12 mouse cellular contexts compared by ENCODE assay signal in the genomic region with DNA sequence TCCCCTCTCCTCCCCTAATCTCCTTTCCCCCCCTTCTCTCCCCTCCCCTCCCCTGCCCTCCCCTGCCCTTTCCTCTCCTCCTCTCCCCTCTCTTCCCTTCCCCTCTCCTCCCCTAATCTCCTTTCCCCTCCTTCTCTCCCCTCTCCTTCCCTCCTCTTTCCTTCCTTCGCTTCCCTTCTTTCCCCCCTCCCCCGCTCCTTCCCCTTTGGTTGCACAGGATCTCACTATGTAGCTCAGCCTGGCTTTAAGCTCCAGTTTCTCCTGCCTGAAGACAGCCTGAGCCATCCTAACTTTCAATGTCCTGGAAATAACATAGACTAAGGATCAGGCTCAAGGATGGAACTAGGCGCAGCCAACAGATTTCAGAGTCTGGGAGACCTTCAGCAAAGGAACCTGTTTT. TPM values are rescaled to one million over a fixed set of nuclear protein-coding genes. Genes with fewer than 3 reads are reported as not detected.
DNase-seq lines count a peak whose midpoint lies in the region; ATAC-seq and TF ChIP-seq lines count a peak whose summit lies in the region.
"Had no signal": no experiment of that assay in that cellular context is flagged by ENCODE, and none has a peak within 500 bp of the region (broad histone marks: within the 10 kb centered on the region; RNA-seq: fewer than 3 reads in every experiment).

No protein-coding gene starts in this region.

- peaks cover 47% of the 10 kb centered on the region for H3K27me3 ChIP-seq in forebrain, embryonic 10.5 days (ENCODE audit: poor library complexity, severe bottlenecking)
- H3K27me3 ChIP-seq in forebrain, embryonic 11.5 days (ENCODE audit: control insufficient read depth, insufficient read depth, low read length) = 0 out of 2 replicates have a peak, but pooled peaks cover 3% of the 10 kb centered on the region
- no peaks in the 10 kb centered on the region for H3K27me3 ChIP-seq in kidney, postnatal 0 days (ENCODE audit: insufficient read depth, low read length)
- H3K27me3 ChIP-seq in embryonic facial prominence, embryonic 13.5 days = peaks cover 31% of the 10 kb centered on the region
- H3K27me3 ChIP-seq in liver, embryonic 16.5 days (ENCODE audit: control insufficient read depth, insufficient read depth, low read depth, low read length) = no peaks in the 10 kb centered on the region

- ATAC-seq in forebrain, embryonic 11.5 days (replicated peaks; ENCODE audit: low FRiP score) = no peak
- ATAC-seq in kidney, postnatal 0 days (replicated peaks; ENCODE audit: low FRiP score, low read depth) = no peak
- ATAC-seq in embryonic facial prominence, embryonic 13.5 days (ENCODE audit: insufficient number of reproducible peaks, insufficient read depth, low FRiP score, low TSS enrichment, low read depth) = no peak
- no peak for ATAC-seq in liver, embryonic 16.5 days (ENCODE audit: low read depth)
- ATAC-seq: forebrain, postnatal 0 days; inflammation-experienced regulatory T-cells, adult 6 months had no signal

- peaks cover 66% of the 10 kb centered on the region for H3K4me1 ChIP-seq in forebrain, embryonic 10.5 days
- H3K4me1 ChIP-seq in forebrain, embryonic 11.5 days (replicated peaks; ENCODE audit: control insufficient read depth, insufficient read depth, low read length) = peaks cover 2% of the 10 kb centered on the region; the same call in 1 of the 2 replicates
- peaks cover 26% of the 10 kb centered on the region for H3K4me1 ChIP-seq in kidney, postnatal 0 days (replicated peaks; ENCODE audit: insufficient read depth, low read length)
- H3K4me1 ChIP-seq in embryonic facial prominence, embryonic 13.5 days = peaks cover 64% of the 10 kb centered on the region
- peaks cover 63% of the 10 kb centered on the region for H3K4me1 ChIP-seq in liver, embryonic 16.5 days (ENCODE audit: control insufficient read depth, low read depth, low read length)

- 65% methylated on average over 3 of the region's 3 CpGs for WGBS in forebrain, embryonic 10.5 days
- 60% methylated on average over 3 of the region's 3 CpGs for WGBS in forebrain, embryonic 11.5 days
- WGBS in kidney, postnatal 0 days = 55% methylated on average over 3 of the region's 3 CpGs
- WGBS in embryonic facial prominence, embryonic 13.5 days = 45% methylated on average over 3 of the region's 3 CpGs
- WGBS in liver, embryonic 16.5 days (ENCODE audit: insufficient replicate concordance) = 63% methylated on average over 3 of the region's 3 CpGs

- H3K27ac ChIP-seq in forebrain, embryonic 10.5 days = peak overlapping the region; percentile 64
- H3K27ac ChIP-seq in forebrain, embryonic 11.5 days (ENCODE audit: low read depth, low read length) = no peak overlapping the region
- H3K27ac ChIP-seq in kidney, postnatal 0 days = no peak overlapping the region; the same call in 1 of the 2 replicates
- no peak overlapping the region for H3K27ac ChIP-seq in embryonic facial prominence, embryonic 13.5 days
- peak overlapping the region; percentile 97 for H3K27ac ChIP-seq in liver, embryonic 16.5 days (ENCODE audit: low read length)
- H3K27ac ChIP-seq: embryonic facial prominence, embryonic 12.5 days had no signal

- H3K9me3 ChIP-seq in forebrain, embryonic 10.5 days = no peaks in the 10 kb centered on the region
- no peaks in the 10 kb centered on the region for H3K9me3 ChIP-seq in forebrain, embryonic 11.5 days (ENCODE audit: control insufficient read depth, low read length)
- no peaks in the 10 kb centered on the region for H3K9me3 ChIP-seq in kidney, postnatal 0 days (replicated peaks; ENCODE audit: low read length)
- H3K9me3 ChIP-seq in embryonic facial prominence, embryonic 13.5 days = no peaks in the 10 kb centered on the region
- no peaks in the 10 kb centered on the region for H3K9me3 ChIP-seq in liver, embryonic 16.5 days (replicated peaks; ENCODE audit: control insufficient read depth, low read length)
- H3K9me3 ChIP-seq: embryonic facial prominence, embryonic 12.5 days had no signal

- H3K36me3 ChIP-seq in forebrain, embryonic 10.5 days (replicated peaks) = no peaks in the 10 kb centered on the region
- no peaks in the 10 kb centered on the region for H3K36me3 ChIP-seq in forebrain, embryonic 11.5 days (ENCODE audit: control insufficient read depth, insufficient read depth, low read length)
- 0 out of 2 replicates have a peak, but pooled peaks cover 4% of the 10 kb centered on the region for H3K36me3 ChIP-seq in kidney, postnatal 0 days (ENCODE audit: insufficient read depth, low read length)
- H3K36me3 ChIP-seq in embryonic facial prominence, embryonic 13.5 days = no peaks in the 10 kb centered on the region
- H3K36me3 ChIP-seq in liver, embryonic 16.5 days (ENCODE audit: control insufficient read depth, insufficient read depth) = peaks cover 30% of the 10 kb centered on the region
- H3K36me3 ChIP-seq: embryonic facial prominence, embryonic 12.5 days had no signal

- no peak overlapping the region for H3K4me2 ChIP-seq in forebrain, embryonic 11.5 days (ENCODE audit: low read depth, low read length, severe bottlenecking)
- H3K4me2 ChIP-seq in kidney, postnatal 0 days (ENCODE audit: low read length) = peak overlapping the region; percentile 15; the same call in 1 of the 2 replicates
- H3K4me2 ChIP-seq in embryonic facial prominence, embryonic 13.5 days = 0 out of 2 replicates have a peak overlapping the region, but pooled peaks have one; percentile 63
- H3K4me2 ChIP-seq in liver, embryonic 16.5 days (ENCODE audit: low read depth, low read length) = peak overlapping the region; percentile 61
- H3K4me2 ChIP-seq: embryonic facial prominence, embryonic 12.5 days had no signal

- TF ChIP-seq CTCF in kidney, postnatal 0 days (IDR thresholded peaks at IDR 0.05; ENCODE audit: low read depth) = no peak

- no peak overlapping the region for H3K4me3 ChIP-seq in forebrain, embryonic 10.5 days
- H3K4me3 ChIP-seq in forebrain, embryonic 11.5 days (ENCODE audit: low read depth, low read length) = no peak overlapping the region
- no peak overlapping the region for H3K4me3 ChIP-seq in kidney, postnatal 0 days (replicated peaks; ENCODE audit: low read depth, low read length)
- no peak overlapping the region for H3K4me3 ChIP-seq in embryonic facial prominence, embryonic 13.5 days
- peak overlapping the region; percentile 85 for H3K4me3 ChIP-seq in liver, embryonic 16.5 days (ENCODE audit: low read depth, low read length)
- H3K4me3 ChIP-seq: embryonic facial prominence, embryonic 12.5 days had no signal

- DNase-seq in forebrain, embryonic 10.5 days (ENCODE audit: extremely low spot score, low spot score) = no peak
- no peak for DNase-seq in forebrain, embryonic 11.5 days (ENCODE audit: low spot score)
- no peak for DNase-seq in kidney, postnatal 0 days (ENCODE audit: low spot score)
- no peak for DNase-seq in kidney, adult 18-20 months
- DNase-seq in thymus, postnatal 0 days (ENCODE audit: low spot score) = no peak
- no peak for DNase-seq in testis, postnatal 14 days (ENCODE audit: low spot score)
- DNase-seq: cerebellum, adult 8-10 months; forebrain, postnatal 0 days had no signal

- no peak overlapping the region for H3K9ac ChIP-seq in forebrain, embryonic 11.5 days (ENCODE audit: low read length)
- H3K9ac ChIP-seq in kidney, postnatal 0 days (ENCODE audit: low read depth, low read length) = no peak overlapping the region
- H3K9ac ChIP-seq in embryonic facial prominence, embryonic 13.5 days = no peak overlapping the region
- H3K9ac ChIP-seq in liver, embryonic 16.5 days (ENCODE audit: low read depth, low read length) = peak overlapping the region; percentile 93
- H3K9ac ChIP-seq: embryonic facial prominence, embryonic 12.5 days; forebrain, postnatal 0 days had no signal

RNA-seq across cellular contexts. Expression of gene Tgm2, which starts 2.4 kb away (rescaled TPM):
- 6.3 and 7.2 TPM in 2 replicates for polyA plus RNA-seq in forebrain, embryonic 10.5 days (2016; fragmentation: Nextera tagmentation; extraction: Ambion mirVana)
- 4.2 and 4.7 TPM in 2 replicates for polyA plus RNA-seq in forebrain, embryonic 11.5 days (2014; fragmentation: Nextera tagmentation; extraction: Ambion mirVana)
- 26.9 and 31.7 TPM in 2 replicates for polyA plus RNA-seq in kidney, postnatal 0 days (2015; fragmentation: Nextera tagmentation; extraction: Ambion mirVana)
- polyA plus RNA-seq in embryonic facial prominence, embryonic 13.5 days (2015; fragmentation: Nextera tagmentation; extraction: Ambion mirVana) = 10.9 and 16.4 TPM in 2 replicates
- polyA plus RNA-seq in liver, embryonic 16.5 days (2015; fragmentation: Nextera tagmentation; extraction: Ambion mirVana) = 66.2 and 74.3 TPM in 2 replicates
- 8.5 and 9.0 TPM in 2 replicates for polyA plus RNA-seq in thymus, postnatal 0 days (2015; fragmentation: Nextera tagmentation; extraction: Ambion mirVana)

Comparison
In these comparisons a context has a peak if more than half of its experiments do, and no peak if none do; other contexts are left out.
1. H3K27ac ChIP-seq: peak in forebrain, embryonic 10.5 days (single experiment) and liver, embryonic 16.5 days (single experiment); none in forebrain, embryonic 11.5 days (single experiment), kidney, postnatal 0 days (single experiment) and embryonic facial prominence, embryonic 13.5 days (single experiment).